In genomic region chr11:49168839-49169611, GRCm38 (mm10) we compare ENCODE assay signal across 9 mouse cellular contexts. TPM values are rescaled to one million over a fixed set of nuclear protein-coding genes. Genes with fewer than 3 reads are reported as not detected.
DNase-seq lines count a peak whose midpoint lies in the region; ATAC-seq and TF ChIP-seq lines count a peak whose summit lies in the region.
"Had no signal": no experiment of that assay in that cellular context is flagged by ENCODE, and none has a peak within 500 bp of the region (broad histone marks: within the 10 kb centered on the region; RNA-seq: fewer than 3 reads in every experiment).

No protein-coding gene starts in this region.

- 6% methylated on average over 50 of the region's 50 CpGs for WGBS in hindbrain, embryonic 15.5 days
- 15% methylated on average over 50 of the region's 50 CpGs for WGBS in liver, embryonic 13.5 days (ENCODE audit: insufficient replicate concordance)

- peaks cover 2% of the 10 kb centered on the region for H3K27me3 ChIP-seq in hindbrain, embryonic 15.5 days
- peaks cover 21% of the 10 kb centered on the region for H3K27me3 ChIP-seq in liver, embryonic 13.5 days

- intact Hi-C loops in left cerebral cortex, adult 2 months (cut with DNase I), result no loop called here

- peak overlapping the region; percentile 12 for H3K9ac ChIP-seq in hindbrain, embryonic 15.5 days
- no peak overlapping the region for H3K9ac ChIP-seq in liver, embryonic 13.5 days

- peaks cover 8% of the 10 kb centered on the region for H3K4me1 ChIP-seq in hindbrain, embryonic 15.5 days (replicated peaks)
- 0 out of 2 replicates have a peak, but pooled peaks cover 7% of the 10 kb centered on the region for H3K4me1 ChIP-seq in liver, embryonic 13.5 days (replicated peaks)

- peak overlapping the region; percentile 34 for H3K4me3 ChIP-seq in left cerebral cortex, adult 2 months
- peak overlapping the region; percentile 40 for H3K4me3 ChIP-seq in hindbrain, embryonic 15.5 days
- H3K4me3 ChIP-seq in liver, embryonic 13.5 days (replicated peaks), result peak overlapping the region; percentile 16; the same call in 1 of the 2 replicates

- TF ChIP-seq CTCF in left cerebral cortex, adult 2 months (IDR thresholded peaks at IDR 0.05), result no peak

- peak; percentile 75 for ATAC-seq in hindbrain, embryonic 15.5 days (ENCODE audit: low FRiP score, low read depth)
- ATAC-seq in liver, embryonic 13.5 days (ENCODE audit: low read depth), result no peak

- DNase-seq in left cerebral cortex, adult 2 months (ENCODE audit: extremely low spot score in 1 of 2, low spot score in 2 of 2), result peak; percentile 18 to 27
- DNase-seq in left cerebral cortex, adult 9 months (ENCODE audit: low spot score in 2 of 2), result no peak
- peak; percentile 46 for DNase-seq in embryo, embryonic 9.5 days (ENCODE audit: extremely low spot score)
- DNase-seq in liver, embryonic 13.5 days, result no peak
- peak; percentile 26 for DNase-seq in right cerebral cortex, postnatal 14 days
- no peak for DNase-seq in urinary bladder, adult 2 months (ENCODE audit: low spot score)
- DNase-seq in ovary, postnatal 10 days (ENCODE audit: low spot score), result no peak

- no peaks in the 10 kb centered on the region for H3K9me3 ChIP-seq in hindbrain, embryonic 15.5 days
- H3K9me3 ChIP-seq in liver, embryonic 13.5 days (replicated peaks), result peaks cover 4% of the 10 kb centered on the region; the same call in 1 of the 2 replicates

- no peak overlapping the region for H3K27ac ChIP-seq in left cerebral cortex, adult 2 months
- H3K27ac ChIP-seq in hindbrain, embryonic 15.5 days (replicated peaks), result no peak overlapping the region
- no peak overlapping the region for H3K27ac ChIP-seq in liver, embryonic 13.5 days

- H3K36me3 ChIP-seq in hindbrain, embryonic 15.5 days, result no peaks in the 10 kb centered on the region
- H3K36me3 ChIP-seq in liver, embryonic 13.5 days, result no peaks in the 10 kb centered on the region

- H3K4me2 ChIP-seq in hindbrain, embryonic 15.5 days, result peak overlapping the region; percentile 77
- H3K4me2 ChIP-seq in liver, embryonic 13.5 days, result peak overlapping the region; percentile 48

RNA-seq across cellular contexts. Expression of gene Olfr1394, which starts 14.8 kb away (rescaled TPM):
- total RNA-seq in left cerebral cortex, adult 2 months (2021), result not detected
- polyA plus RNA-seq in hindbrain, embryonic 15.5 days (2015; fragmentation: Nextera tagmentation; extraction: Ambion mirVana), result not detected in 2 replicates
- polyA plus RNA-seq in liver, embryonic 13.5 days (2015; fragmentation: Nextera tagmentation; extraction: Ambion mirVana), result not detected in 2 replicates
- polyA plus RNA-seq in urinary bladder, adult 2 months (2012; rRNA removed), result not detected in 2 replicates
- total RNA-seq: left cerebral cortex, adult 8-10 months had no signal

RNA-seq across cellular contexts. Expression of gene Btnl9, which starts 17.9 kb away (rescaled TPM):
- not detected for total RNA-seq in left cerebral cortex, adult 2 months (2021)
- 0.22 TPM in 1 of 2 replicates, not detected in the other for polyA plus RNA-seq in hindbrain, embryonic 15.5 days (2015; fragmentation: Nextera tagmentation; extraction: Ambion mirVana)
- polyA plus RNA-seq in liver, embryonic 13.5 days (2015; fragmentation: Nextera tagmentation; extraction: Ambion mirVana), result 0.78 and 0.81 TPM in 2 replicates
- polyA plus RNA-seq in urinary bladder, adult 2 months (2012; rRNA removed), result 0.62 and 0.73 TPM in 2 replicates

RNA-seq across cellular contexts. Expression of gene Olfr1395, which starts 27.0 kb away (rescaled TPM):
- total RNA-seq in left cerebral cortex, adult 2 months (2021), result not detected
- polyA plus RNA-seq in hindbrain, embryonic 15.5 days (2015; fragmentation: Nextera tagmentation; extraction: Ambion mirVana), result not detected in 2 replicates
- not detected in 2 replicates for polyA plus RNA-seq in liver, embryonic 13.5 days (2015; fragmentation: Nextera tagmentation; extraction: Ambion mirVana)
- polyA plus RNA-seq in urinary bladder, adult 2 months (2012; rRNA removed), result not detected in 2 replicates
- total RNA-seq: left cerebral cortex, adult 8-10 months had no signal

RNA-seq across cellular contexts. Expression of gene Zfp62, which starts 34.1 kb away (rescaled TPM):
- 10 to 100 TPM; 53.1 to 58.1 TPM for total RNA-seq in left cerebral cortex, adult 2 months (2021)
- 38.0 and 40.7 TPM in 2 replicates for polyA plus RNA-seq in hindbrain, embryonic 15.5 days (2015; fragmentation: Nextera tagmentation; extraction: Ambion mirVana)
- 10.7 and 14.2 TPM in 2 replicates for polyA plus RNA-seq in liver, embryonic 13.5 days (2015; fragmentation: Nextera tagmentation; extraction: Ambion mirVana)
- polyA plus RNA-seq in urinary bladder, adult 2 months (2012; rRNA removed), result 12.4 and 17.0 TPM in 2 replicates

RNA-seq across cellular contexts. Expression of gene Olfr1396, which starts 54.4 kb away (rescaled TPM):
- not detected for total RNA-seq in left cerebral cortex, adult 2 months (2021)
- not detected in 2 replicates for polyA plus RNA-seq in hindbrain, embryonic 15.5 days (2015; fragmentation: Nextera tagmentation; extraction: Ambion mirVana)
- polyA plus RNA-seq in liver, embryonic 13.5 days (2015; fragmentation: Nextera tagmentation; extraction: Ambion mirVana), result not detected in 2 replicates
- 0.06 and 0.14 TPM in 2 replicates for polyA plus RNA-seq in urinary bladder, adult 2 months (2012; rRNA removed)
- total RNA-seq: left cerebral cortex, adult 8-10 months had no signal

Comparison
In these comparisons a context has a peak if more than half of its experiments do, and no peak if none do; other contexts are left out.
1. DNase-seq: peak in left cerebral cortex, adult 2 months (2 of 2), embryo, embryonic 9.5 days (single experiment) and right cerebral cortex, postnatal 14 days (single experiment); none in left cerebral cortex, adult 9 months (0 of 2), liver, embryonic 13.5 days (single experiment), urinary bladder, adult 2 months (single experiment) and ovary, postnatal 10 days (single experiment).
2. Peak in every context shown above with its lines, with median percentiles within 50 percentile points of each other: H3K4me3 ChIP-seq.